Mouse (Mus musculus) ovary, postnatal 10 days (tissue): ENCODE measurements at regions not wholly inside any gene's neighbourhood (a gene's known extent, or its start where the extent isn't known, plus 50 kb on each side); places are given as distances from the start of the nearest gene placed in this dataset.
A peak's percentile ranks its signal among the peaks of the same experiment; 100 is the strongest.

Source experiments
- DNase-seq: peaks from one replicate; pipeline ENCODE4 v3.0.0; 2022; ENCODE audit warnings: low spot score

DNA sequence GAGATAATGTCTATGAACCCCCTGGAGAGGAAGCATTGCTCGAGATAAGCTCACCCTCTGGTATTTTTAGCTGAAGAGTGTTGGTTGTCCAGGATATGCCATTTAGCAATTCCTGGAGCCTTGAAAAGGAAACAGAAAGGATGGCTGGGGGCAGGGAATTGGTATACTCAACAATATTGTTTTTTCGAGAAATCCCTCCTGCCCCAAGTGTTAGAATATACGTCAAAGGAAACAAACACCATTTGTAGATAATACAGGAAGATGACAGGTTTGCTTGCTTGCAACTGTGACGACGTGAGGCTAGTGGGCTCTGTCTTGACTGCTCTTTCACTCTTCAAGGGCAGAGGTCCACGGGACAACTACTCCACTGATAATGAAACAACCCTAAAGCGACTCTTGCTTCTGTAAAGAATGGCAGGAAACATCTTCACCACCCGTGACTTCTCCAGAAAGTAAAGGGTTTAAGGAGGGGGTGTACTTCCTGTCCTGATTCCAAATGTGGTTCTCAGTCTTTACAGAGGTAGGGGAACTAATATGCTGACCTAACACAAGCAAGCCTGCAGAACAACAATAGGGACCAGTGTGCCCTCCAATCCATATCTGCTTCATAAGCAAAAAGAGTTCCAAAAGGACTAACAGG is 270.3 kb downstream of the Ets1 start:
- DNase-seq, result no peak

DNA sequence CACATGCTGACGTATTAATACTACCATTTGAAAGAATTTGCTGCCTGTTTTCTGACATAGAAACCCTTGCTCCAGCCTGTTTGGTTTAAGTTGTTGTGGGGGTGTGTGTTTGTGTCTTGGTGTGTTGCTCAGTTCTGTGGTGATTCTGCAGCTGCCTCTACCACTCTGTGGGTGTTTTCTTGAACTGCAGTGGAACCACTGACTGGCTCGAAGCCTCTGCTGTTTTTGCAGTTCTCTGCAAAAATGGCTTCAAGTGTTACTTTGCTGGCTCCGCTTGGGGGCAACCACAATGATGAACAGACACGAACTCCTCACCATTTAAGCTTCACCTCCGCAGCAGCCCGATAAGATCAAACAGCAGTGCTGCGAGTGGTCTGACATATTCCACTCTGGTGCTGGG is 274.6 kb downstream of the Ets1 start:
- no peak for DNase-seq

DNA sequence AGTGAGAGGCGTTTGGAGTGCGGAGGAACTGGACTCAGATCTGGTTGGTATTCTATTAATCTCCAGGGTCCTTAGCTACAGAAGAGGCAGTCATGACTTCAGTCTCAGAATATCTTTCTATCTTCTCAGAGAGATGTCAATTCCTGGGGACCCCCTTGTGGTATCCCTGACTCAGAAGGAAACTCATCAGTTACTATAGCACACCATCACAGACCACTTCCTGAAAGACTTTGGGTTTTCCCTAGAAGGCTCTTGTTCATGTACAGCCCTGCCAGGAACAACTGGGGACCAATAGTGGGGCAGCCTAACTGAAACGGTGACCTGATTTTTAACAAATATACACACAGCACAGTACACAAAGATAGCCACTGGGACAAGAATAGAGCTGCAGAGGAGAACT is 279.6 kb downstream of the Ets1 start:
- no peak for DNase-seq

DNA sequence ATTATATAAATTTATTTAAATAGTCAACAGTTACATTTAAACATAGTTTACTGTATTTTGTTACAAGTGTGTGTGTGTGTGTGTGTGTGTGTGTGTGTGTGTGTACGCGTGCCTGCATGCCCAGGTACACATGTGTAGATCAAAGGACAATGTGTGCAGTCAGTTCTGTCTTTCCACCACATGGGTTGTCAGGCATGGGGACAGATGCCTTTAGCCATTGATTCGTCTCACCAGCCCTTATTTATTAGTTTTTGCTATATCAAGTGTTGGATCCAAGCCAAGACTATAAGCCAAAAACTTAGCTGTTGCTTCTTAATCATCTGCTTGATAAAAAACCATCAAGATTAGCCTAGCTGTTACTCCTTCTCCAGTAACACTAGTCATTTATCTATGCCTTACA is 280.7 kb downstream of the Ets1 start:
- DNase-seq, result no peak

DNA sequence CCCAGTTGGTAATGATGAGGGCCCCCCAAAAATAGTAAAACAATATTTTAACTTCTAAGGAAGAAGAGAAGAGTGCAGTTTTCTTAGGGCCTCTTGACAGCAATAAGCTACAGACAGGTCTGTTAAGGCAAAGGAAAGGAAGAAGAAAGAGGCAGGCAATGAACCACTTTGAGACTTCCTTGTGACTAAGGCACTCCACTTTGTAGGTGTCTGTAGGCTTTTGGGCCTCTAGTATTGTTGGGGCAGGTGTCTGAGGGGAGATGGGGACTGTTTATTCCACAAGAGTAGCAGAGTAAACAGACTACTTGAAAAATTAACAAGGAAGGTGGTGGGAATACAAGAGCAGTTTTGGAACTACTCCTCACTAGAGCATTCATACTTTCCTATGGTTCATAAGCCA is 287.9 kb downstream of the Ets1 start:
- no peak for DNase-seq

DNA sequence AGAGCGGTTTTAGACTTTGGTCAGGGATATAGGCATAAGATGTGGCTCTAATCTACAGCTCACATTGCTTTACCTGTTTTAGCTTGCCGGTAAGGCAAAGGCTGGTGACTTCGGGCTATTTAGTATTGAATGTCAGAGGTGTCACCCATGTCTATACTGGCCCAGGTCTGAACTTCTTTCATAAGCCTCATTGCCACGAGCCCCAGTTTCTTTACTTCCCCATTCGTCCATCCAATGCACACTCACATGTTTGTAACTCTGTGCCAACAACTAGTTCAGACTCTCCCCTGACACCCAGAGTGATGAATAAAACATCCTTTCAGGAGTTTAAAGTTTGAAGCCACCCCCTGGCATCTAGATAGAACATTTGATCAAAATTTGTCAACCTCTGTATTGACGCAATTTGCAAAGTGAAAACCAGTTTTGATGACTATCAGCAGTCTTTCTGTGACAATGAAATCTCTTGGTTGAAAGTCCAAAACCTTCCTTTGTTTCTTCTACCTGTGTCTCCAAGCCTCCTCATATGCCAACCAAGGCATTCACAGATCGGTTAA is 288.4 kb downstream of the Ets1 start:
- no peak for DNase-seq

DNA sequence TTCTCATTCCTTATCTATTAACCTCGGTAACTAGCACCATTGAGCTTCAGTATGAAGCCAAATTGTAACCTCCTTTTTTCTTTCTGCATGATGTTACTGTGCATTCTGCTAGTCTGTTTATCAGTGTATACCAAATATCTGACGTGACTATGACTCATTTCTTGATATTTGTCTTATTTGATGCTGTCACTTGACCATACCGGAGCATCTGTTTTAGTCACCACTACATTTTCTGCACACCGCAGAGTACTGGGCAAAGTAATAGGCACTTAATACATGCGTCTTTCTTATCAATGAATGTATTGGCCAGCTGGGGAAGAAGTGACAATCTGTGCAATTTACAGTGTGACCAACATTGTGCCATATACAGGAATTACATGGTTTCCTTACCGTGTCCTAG is 289.0 kb downstream of the Ets1 start:
- no peak for DNase-seq

DNA sequence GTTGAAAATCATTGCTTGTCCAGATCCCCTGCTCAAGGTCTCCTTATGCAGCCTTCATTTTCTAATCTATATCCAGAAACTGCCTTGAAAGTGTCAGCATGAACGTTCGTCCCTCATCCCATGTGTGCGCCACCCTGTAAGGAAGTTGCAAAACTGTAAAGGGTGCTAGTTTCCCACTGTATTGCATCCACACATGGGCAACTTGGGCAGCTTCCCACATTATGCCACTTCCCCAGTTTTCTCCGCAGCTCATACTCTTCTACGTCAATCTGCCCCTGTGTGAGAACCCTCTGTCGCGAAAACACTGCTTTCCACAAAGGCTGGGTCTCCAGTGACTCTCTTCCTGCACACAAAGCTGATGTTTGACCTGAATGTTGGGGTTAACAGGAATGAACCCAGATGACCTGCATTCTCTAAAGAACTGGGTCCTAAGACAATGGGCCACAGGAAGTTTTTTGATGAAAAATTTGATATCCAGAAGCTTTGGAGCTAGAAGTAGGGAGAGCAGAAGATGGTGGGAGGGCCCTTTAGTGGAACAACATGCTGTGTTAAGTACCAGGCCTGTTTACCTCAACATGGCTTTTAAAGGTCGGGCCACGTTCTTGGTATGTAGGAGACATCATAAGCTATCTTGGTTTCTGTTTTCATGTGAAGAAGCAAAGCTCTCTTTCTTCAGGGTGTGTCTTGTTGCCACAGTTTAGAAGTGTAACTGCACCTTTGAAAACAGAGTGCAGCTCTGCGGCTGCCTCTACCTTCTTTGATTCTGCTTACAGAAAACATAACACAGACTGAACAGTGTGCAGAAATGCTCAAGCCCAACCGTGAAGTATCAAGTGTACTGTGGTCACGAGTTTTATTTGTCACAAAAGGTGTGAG is 289.9 kb downstream of the Ets1 start:
- no peak for DNase-seq

DNA sequence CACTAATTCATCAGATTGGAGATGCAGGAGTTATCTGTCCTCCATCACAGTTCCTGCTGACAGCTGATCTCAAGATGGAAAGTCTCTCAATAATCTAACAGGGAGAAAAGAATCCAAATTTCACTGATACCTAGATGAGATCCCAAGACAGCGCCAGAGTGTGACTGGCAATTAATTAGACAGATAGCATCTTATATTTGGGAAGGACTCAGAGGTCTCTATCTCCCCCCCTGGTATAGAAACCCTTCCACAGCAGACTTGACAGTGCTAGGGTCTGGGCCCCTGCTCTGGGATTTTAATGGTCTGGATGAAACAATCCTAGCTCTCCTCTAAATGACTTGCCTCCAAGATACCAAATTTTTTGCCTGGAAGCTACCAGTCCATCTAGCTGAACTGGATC is 291.6 kb downstream of the Ets1 start:
- DNase-seq, result no peak

DNA sequence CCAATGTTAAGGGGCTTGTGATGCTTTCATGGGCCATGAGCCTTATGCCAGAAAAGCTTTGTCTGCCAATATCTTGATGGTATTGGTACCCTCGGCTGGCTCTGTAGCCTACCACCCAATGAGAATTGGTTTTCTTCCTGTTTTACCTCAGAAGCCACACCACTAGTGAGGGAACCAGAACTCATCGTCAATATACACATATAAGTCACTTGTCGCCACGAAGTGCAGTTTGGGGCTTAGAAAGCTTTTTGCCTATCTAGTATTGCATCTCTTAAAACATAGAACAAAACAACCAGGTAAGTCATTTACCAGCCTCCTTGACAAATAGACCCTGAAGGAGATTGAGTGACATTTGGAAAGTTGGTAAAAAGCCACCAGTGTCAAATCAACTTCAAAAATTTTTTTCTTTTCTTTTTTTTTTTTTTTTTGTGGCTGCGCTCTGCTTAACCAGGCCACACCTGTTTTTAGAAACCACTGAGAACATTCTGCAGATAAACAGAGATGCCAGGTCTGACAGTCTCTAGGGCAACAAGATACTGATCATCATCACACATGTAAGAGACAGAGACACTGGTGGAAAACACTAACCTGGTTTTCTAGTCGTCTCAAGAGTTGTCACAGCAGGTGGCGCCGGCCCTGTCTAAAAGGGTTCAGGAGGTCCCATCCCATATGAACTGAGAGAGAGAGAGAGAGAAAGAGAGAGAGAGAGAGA is 292.4 kb downstream of the Ets1 start:
- DNase-seq, result no peak

DNA sequence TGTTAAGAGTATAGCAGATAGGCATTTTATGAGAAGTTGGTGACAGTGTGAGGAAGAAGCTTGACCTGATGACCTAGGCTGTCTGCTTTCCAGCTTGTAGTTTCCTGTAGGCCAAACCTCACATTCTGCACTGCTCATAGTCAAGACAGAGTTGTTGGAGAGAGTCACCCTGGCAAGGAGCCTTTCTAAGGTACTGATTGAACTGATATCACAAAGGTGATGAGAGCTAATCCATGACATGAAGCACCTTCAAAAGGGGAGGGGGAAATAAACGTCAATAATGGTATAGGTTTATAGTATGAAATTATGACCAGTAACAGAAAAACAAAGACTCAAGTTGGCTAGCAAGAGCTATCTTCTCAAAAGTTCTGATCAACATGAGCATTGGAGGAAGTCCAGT is 293.3 kb downstream of the Ets1 start:
- no peak for DNase-seq

DNA sequence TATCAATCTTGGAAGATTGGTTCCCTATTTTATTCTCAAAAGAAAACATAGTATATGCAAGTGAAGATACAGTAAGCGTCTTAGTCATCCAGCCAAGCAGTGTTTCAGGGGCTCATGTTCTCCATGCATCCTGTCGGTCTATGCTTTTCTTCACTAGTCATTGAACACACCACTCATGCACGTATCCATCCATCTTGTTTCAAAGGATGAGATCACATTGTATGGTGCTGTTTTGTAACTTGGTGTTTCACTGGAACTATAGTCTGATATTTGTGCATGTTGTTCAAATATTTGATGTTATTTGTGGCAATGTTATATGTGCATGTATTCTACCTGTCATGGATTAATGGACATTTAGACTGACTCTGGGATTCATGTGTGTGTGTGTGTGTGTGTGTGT is 293.8 kb downstream of the Ets1 start:
- no peak for DNase-seq

DNA sequence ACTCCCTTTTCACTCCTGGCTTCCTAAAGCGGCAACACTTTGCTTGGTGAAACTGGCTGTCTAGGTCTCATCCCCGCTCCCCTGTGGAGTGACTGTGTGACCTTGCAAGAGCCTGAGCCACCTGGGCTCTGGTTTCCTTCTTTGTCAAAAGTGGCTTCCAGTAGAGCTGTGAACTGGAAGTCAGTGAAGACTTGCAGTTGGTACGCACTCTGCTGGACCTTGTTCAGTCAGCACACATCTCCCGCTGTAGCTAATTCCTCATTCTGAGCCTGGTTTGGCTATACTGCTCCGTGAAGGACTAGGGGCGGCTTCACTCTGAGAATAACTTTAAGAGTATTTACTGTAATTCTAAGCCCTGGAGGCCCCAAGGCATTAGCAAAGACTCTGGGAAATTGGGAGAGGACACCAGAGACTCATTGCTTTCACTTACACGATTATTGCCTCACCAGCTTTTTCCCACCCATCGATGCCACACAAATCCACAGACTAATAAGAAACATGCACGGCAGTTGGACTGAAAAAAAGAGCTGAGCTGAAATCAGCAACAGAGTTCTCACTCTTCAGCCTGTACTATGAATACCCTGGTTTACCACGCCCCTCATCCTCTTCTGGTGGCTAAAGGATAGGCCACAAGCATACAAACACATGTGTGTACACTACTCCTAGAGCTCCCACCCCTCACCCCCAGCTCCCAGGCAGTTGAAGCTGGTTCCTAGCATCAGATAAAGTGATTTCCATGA is 295.4 kb downstream of the Ets1 start:
- DNase-seq, result no peak

DNA sequence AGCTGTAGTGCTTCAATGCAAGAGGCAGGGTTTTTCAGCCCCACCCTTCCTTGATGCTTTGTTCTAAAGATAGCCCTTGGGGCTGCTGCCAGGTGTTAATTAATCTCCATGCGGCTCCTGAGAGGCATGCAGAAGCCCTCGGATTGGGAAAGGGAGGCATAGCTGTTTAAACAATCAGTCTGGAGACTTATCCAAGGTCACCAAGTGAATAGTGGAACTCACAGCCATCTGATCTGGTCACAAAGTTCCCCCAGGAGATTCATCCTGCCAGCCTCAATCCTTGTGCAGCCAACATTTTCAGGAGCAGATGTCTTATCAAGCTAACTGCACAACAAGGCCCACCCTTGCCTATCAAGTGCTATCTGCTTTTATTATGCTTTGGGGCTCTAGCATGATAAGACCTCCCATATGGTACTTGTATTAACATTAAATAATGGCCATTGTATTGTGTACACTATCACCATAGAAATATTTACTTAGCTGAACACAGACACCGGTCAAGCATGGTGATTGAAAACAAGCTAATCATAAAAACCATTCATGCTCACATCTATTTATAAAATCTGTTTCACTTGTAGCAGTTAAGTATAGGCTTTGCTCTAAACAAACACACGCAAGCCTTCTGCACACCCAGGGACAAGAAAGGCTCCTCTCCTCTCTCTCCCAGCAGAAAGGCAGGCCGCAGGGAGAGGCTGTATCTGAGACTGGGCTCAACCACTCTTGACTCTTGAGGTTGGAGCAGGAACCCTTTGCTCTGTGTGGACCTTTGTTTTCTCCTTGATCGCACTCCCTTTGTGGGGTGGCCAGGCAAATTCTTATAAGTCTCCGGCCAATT is 297.4 kb downstream of the Ets1 start:
- no peak for DNase-seq

DNA sequence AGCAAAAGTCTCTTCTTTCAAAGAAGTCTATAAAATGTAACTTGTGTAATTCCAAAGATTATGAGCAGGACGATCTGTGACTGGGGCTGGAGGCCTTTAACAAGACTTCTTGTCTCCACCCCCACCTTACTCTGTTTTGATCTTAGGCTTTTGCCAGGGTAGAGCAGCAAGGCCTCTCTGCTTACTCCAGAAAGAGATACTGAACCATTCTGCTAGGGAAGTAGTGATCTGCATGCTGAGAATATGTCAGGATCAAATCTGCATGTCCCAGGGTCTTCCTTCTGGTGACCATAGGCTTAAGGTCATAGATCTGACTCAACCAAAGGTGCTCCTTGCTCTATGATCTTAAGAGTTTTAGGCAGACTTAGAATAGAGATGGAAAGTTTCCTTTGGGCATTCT is 298.4 kb downstream of the Ets1 start:
- DNase-seq, result no peak

DNA sequence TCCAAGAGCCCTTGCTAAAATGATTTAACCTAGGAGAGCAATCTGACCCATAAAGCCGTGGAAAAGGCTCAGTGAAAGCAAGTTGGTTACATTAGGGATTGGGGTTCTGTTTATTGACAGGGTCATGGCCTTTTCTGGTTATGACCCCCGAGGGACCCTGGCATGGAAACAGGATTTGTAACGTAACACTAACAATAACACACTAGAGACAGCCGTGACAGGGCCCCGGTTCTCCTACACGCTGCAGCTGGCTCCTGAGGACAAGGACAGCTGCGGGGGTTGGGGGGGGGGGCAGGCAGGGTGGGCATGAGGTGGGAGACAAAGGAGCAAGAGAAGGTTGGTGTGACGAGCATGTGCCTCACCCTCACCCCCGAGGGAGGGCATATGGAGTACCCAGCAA is 300.4 kb downstream of the Ets1 start:
- no peak for DNase-seq

DNA sequence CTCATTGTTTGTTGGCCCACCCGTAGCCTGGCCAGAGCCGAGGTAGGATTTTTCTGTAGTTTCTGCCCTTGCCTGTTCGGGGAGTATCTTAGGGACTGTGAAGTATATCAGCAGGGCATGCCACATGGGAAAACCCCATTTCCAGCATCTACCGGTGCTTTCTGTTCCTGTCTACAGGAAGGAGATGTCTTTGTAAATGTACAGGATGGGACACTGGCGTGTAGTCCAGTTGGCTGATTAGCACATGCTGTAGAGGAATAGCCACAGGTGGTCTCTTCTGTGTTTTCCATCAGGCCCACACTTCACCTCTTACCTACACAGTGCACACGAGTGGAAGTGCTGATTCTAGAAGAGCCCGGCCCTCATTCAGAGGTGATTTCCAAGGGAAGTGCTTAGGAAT is 301.4 kb downstream of the Ets1 start:
- DNase-seq, result no peak

DNA sequence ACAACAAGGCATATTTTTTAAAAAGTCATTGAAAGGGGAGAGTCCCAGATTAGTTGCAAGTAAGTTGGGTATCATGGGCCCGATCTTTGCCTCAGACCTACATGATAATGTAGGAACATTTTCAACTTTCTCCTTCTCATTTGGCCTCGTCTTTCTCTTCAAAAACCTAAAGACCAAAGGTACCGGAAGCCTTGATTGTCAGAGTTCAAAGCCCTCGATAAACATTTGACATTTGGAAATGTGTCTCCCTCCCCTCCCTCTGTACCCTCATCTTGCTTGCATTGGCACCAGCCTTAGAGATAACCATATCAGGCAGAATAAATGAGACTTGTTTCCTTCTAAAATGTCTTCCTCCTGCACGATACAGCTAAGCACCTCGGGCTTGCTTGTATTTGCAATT is 302.8 kb downstream of the Ets1 start:
- no peak for DNase-seq

DNA sequence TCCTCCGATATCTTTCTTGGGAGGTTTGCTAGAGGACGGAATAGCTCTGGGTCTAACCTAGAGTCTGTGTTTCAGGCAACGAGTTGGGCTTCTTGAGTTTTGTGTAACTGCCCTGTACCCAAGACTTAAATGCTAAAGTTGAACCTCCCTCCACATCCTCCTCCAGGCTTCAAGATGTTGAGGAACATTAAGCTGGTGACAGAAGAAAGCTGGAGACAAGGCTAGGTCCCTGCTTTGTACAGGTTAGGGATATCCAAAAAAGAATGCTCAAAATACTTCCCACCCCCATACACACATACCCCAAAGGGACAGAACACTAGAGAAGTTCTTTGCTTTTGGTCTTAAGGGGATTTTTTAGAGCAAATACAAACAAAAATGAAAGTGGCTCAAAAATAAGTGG is 303.6 kb downstream of the Ets1 start:
- DNase-seq, result no peak

DNA sequence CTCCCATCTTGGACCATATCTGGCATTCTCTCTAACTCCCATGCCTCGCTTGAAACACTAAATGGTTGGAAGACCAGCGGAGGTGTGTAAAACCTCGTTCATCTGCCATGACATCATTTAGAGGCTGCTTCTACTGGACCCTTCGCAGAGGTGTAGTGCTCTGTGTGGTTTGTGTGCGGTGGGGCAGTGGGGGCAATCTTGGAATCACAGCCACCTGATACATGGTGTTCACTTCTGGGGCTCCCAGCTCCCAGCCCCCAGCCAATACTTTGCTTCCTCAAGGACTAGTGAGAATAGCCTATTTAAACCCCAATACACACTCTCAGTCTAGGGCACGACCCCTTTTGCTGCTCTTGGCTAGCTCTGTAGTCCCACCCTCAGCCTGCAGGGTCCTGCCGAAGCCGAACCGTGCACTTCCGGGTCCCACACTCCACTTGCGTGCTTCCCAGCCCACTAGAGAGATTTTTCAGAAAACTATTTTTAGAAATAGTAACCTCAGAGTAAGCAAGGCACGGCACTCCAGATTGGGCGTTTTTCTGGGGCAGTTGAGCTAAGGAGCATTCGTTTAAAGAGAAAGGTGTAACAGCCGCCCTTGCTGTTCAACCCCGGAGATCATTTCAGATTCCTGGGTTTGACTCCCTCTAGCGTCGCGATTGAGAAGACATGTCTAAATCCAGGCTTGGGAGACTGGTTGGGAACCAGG is 304.2 kb downstream of the Ets1 start:
- DNase-seq, result peak; percentile 50
